Mouse (Mus musculus) hindbrain, embryonic 14.5 days (tissue): ENCODE data around the gene Elmsan1. TPM values are rescaled to one million over a fixed set of nuclear protein-coding genes. Genes with fewer than 3 reads are reported as not detected.

ENCODE experiments used
- ATAC-seq: fragments of 200-750 bp; cut with Nextera tagmentation; 2 replicates; pipeline ENCODE4 v1.8.0; 2017; ENCODE audit warnings: moderate number of reproducible peaks, mild to moderate bottlenecking, moderate TSS enrichment, moderate library complexity; ENCODE audit not compliant: low FRiP score
- DNase-seq: peaks from one replicate; pipeline ENCODE4 v3.0.0-alpha.2; 2015; ENCODE audit warnings: low spot score
- H3K27ac ChIP-seq: fragments of 300-500 bp; sonication (generic); 2 replicates; pipeline ENCODE4 v1.5.1; 2014; ENCODE audit warnings: mild to moderate bottlenecking, moderate library complexity
- H3K27me3 ChIP-seq: fragments of 300-500 bp; sonication (generic); 2 replicates; pipeline ENCODE4 v1.6.1; 2014; ENCODE audit warnings: mild to moderate bottlenecking, low read length, mixed read lengths; ENCODE audit not compliant: control insufficient read depth, insufficient read depth
- H3K36me3 ChIP-seq: fragments of 300-500 bp; sonication (generic); replicated peaks from 2 replicates; pipeline ENCODE4 v1.6.1; 2014; ENCODE audit not compliant: control insufficient read depth, insufficient read depth
- H3K4me1 ChIP-seq: fragments of 300-500 bp; sonication (generic); replicated peaks from 2 replicates; pipeline ENCODE4 v1.6.1; 2014; ENCODE audit warnings: antibody characterized with exemption, low read length, mixed read lengths; ENCODE audit not compliant: control insufficient read depth, insufficient read depth
- H3K4me2 ChIP-seq: fragments of 300-500 bp; sonication (generic); replicated peaks from 2 replicates; pipeline ENCODE4 v1.6.1; 2014; ENCODE audit warnings: mild to moderate bottlenecking, moderate library complexity
- H3K4me3 ChIP-seq: fragments of 300-500 bp; sonication (generic); replicated peaks from 2 replicates; pipeline ENCODE4 v1.5.1; 2014; ENCODE audit warnings: mild to moderate bottlenecking, low read length
- H3K9ac ChIP-seq: fragments of 300-500 bp; sonication (generic); 2 replicates; pipeline ENCODE4 v1.6.1; 2014
- H3K9me3 ChIP-seq: fragments of 300-500 bp; sonication (generic); 2 replicates; pipeline ENCODE4 v1.6.1; 2016; ENCODE audit warnings: low read length; ENCODE audit not compliant: control insufficient read depth
- WGBS: fragments of 180-500 bp; shearing (Covaris S2); extraction: QIAGEN DNeasy Blood & Tissue Kit; methylation state at CpG from one replicate; pipeline ENCODE4 v1.1.7; 2014; 5-methylcytosine and 5-hydroxymethylcytosine counted together
- polyA plus RNA-seq: library from polyadenylated mRNA; unstranded; fragments of >200 nt; fragmentation: Nextera tagmentation; extraction: Ambion mirVana; gene quantifications from 2 replicates; pipeline ENCODE4 v1.2.1, GENCODE M21; 2014

Gene Elmsan1
- polyA plus RNA-seq, 1 experiment from 2014 or later: 4.4 TPM

DNA sequence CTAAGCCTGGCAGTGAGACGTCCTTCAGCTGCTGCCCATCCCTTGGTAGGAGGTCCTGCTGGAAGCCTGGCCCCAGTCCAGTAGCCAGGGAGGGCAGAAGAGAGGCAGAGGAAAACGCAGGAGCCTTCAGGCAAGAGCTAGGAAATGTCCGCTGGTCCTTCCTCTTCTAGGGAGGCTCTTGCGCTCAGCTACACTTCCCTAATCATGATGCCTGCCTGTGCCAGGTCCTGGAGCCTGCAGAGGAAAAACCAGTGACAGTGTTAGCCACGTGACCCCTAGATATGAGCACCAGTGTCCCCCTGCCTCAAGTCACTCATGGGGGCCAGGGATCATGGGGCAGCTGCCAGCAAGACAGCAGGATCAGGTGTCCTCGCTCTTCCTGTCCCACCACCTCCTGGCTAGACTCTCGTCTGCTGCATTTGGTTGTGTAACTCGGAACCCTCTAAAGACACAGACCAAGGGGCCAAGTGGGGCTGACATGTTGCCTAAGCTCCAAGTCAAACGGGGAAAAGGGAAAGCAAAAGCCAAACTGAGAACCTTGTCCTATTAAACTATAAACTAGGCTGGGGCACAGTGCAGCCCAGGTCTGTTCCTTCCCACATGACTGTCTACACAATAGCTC, 44.4 kb downstream of the Elmsan1 start:
- Histone ChIP-seq H3K27ac (no peak overlapping the region), H3K4me2 (no peak overlapping the region), H3K4me1 (peaks cover 33% of the 10 kb centered on the region), H3K36me3 (peaks cover 27% of the 10 kb centered on the region), H3K9me3 (no peaks in the 10 kb centered on the region), H3K27me3 (no peaks in the 10 kb centered on the region), H3K4me3 (no peak overlapping the region), H3K9ac (no peak overlapping the region)
- ATAC-seq (no peak), DNase-seq (no peak)
- WGBS: 84% methylated on average over 9 of the region's 9 CpGs

DNA sequence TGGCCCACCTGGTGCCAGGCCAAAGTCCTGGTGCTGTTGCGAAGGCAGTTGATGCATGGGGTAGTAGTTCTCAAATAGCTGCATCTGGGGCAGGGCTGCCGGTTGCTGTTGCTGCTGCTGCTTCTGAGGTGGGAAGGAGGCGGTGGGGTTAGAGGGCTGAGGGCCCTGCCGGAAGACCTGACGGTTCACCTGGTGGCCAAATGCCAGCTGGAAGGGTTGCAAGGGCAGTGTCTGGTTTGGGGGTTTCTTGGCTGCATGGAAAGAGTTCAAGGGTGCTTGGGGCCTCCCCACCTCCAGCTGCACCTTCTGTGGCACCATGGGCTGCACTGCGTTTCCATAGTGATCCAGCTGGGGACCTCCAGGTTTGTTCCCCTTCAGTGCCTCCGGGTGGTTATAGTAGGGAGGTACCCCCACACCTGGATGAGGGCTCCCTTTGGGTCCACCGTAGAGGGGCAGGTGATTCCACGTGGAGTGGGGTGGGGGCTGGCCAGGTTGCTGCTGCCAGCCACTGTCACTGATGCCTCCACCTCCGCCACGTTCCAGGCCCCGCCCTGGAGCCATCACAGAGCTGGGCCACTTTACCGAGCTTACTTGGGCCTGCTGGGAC, 45.3 kb downstream of the Elmsan1 start:
- H3K4me2 ChIP-seq: no peak overlapping the region
- no peak overlapping the region for H3K4me3 ChIP-seq
- no peak overlapping the region for H3K9ac ChIP-seq
- H3K27ac ChIP-seq: no peak overlapping the region
- ATAC-seq (no peak), DNase-seq (no peak)
- H3K27me3 ChIP-seq: no peaks in the 10 kb centered on the region
- peaks cover 33% of the 10 kb centered on the region for H3K4me1 ChIP-seq
- 92% methylated on average over 13 of the region's 13 CpGs for WGBS
- H3K36me3 ChIP-seq: peaks cover 27% of the 10 kb centered on the region
- no peaks in the 10 kb centered on the region for H3K9me3 ChIP-seq

DNA sequence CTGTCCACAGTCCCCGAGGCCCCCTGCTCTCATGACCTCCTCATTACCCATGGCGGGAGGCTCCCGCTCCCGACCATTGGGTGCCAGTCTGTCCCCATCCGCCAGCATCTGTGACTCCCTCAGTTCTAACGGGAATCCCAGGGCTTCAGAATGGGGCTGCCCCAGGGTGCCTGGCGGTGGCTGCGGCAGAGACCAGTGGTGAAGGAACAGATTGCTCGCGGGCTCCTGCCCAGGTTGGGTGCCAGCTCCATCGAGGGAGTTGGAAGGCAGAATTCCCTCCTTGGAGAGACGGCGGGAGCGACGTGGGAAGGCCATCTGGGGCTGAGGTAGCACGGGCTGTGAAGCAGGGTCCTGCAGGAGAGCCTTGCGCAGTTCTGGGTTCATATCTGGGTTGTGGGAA, 45.8 kb downstream of the Elmsan1 start:
- H3K4me3 ChIP-seq: no peak overlapping the region
- WGBS: 89% methylated on average over 17 of the region's 17 CpGs
- H3K27ac ChIP-seq: no peak overlapping the region
- no peaks in the 10 kb centered on the region for H3K9me3 ChIP-seq
- H3K4me1 ChIP-seq: peaks cover 32% of the 10 kb centered on the region
- no peaks in the 10 kb centered on the region for H3K27me3 ChIP-seq
- H3K9ac ChIP-seq: no peak overlapping the region
- H3K36me3 ChIP-seq: peaks cover 27% of the 10 kb centered on the region
- ATAC-seq (no peak), DNase-seq (no peak)
- no peak overlapping the region for H3K4me2 ChIP-seq

DNA sequence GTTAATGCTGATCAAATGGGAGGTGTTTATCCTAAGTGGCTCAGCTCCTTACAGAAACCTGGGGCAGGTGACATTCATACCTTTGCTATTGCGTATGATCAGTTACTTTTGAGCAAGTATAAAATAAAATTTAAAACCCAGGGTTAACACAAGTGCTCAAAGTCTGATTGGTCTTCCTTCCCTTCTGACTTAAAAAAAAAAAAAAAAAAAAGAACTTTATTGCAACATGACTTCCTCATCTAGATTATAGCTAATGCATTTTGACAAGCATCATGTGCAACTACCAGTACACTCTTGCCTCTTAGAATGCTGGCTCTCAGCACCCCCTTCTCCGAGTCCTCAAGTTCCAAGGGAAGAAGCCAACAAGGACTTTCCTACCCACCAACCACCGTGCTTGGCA, 46.5 kb downstream of the Elmsan1 start:
- WGBS: 96% methylated on average over 3 of the region's 3 CpGs
- DNase-seq (no peak), ATAC-seq (no peak)
- Histone ChIP-seq H3K36me3 (peaks cover 27% of the 10 kb centered on the region), H3K4me2 (no peak overlapping the region), H3K4me3 (no peak overlapping the region), H3K9ac (no peak overlapping the region), H3K27me3 (no peaks in the 10 kb centered on the region), H3K4me1 (peaks cover 26% of the 10 kb centered on the region), H3K9me3 (no peaks in the 10 kb centered on the region), H3K27ac (no peak overlapping the region)

DNA sequence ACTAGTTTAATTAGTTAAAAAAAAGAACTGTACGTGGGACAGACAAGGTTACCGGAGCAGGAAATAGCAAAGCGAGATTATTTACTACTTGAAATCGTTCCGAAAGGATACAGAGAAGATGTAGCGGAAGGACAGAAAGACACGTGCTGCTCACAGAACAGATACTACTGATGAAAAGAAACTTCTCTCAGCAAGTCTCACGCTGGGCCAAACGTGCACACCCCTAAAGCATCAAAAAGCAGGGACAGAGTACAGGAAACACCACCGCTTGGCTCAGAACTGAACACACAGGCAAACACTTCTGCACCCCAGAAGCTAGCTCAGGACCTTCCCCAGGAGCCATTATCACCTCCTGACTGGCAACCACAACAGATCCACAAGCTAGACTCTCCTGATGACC, 48.1 kb downstream of the Elmsan1 start:
- Histone ChIP-seq H3K36me3 (peaks cover 27% of the 10 kb centered on the region), H3K9me3 (no peaks in the 10 kb centered on the region), H3K4me1 (peaks cover 10% of the 10 kb centered on the region), H3K27me3 (no peaks in the 10 kb centered on the region), H3K4me3 (no peak overlapping the region), H3K27ac (no peak overlapping the region), H3K9ac (no peak overlapping the region), H3K4me2 (no peak overlapping the region)
- DNase-seq (no peak), ATAC-seq (no peak)
- 92% methylated on average over 10 of the region's 10 CpGs for WGBS

DNA sequence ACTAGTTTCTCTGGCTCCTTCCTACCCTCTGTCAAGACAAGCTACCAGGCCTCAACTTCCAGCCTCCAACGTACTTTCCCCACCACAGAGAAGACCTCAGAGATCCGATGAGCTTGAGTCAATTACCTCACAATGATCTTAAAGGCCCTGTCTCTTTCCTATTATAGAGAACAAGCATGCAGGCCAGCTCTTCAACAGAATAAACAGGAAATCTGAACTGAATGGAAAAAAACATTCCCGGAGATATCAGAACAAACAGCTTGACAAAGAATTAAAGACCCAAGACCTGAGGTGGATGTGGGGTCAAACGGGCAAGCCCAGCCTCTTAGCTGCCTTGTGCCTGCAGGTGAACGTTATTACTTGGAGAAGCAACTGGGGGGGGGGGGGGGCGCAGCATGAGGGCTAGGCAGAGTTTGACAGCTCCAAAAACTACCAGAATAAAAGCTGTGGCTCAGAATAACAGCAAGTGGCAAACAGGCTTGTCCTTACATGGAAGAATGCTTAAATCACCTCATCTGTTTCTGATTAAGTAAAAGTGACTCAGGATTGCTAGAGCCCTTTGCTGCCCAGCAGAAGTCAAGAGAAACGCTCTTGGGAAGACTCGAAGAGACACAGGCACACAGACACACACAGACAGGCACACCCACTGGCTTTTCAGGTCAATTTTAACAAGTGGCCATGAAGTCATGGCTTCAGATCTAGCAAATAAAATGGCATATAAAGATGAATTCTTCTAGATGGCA, 52.9 kb downstream of the Elmsan1 start:
- Histone ChIP-seq H3K36me3 (peaks cover 1% of the 10 kb centered on the region; the same call in 1 of the 2 replicates), H3K9ac (no peak overlapping the region), H3K27me3 (no peaks in the 10 kb centered on the region), H3K27ac (no peak overlapping the region), H3K4me3 (no peak overlapping the region), H3K4me2 (no peak overlapping the region), H3K4me1 (no peaks in the 10 kb centered on the region), H3K9me3 (no peaks in the 10 kb centered on the region)
- WGBS: 75% methylated on average over 8 of the region's 8 CpGs
- no peak for ATAC-seq
- DNase-seq: no peak

DNA sequence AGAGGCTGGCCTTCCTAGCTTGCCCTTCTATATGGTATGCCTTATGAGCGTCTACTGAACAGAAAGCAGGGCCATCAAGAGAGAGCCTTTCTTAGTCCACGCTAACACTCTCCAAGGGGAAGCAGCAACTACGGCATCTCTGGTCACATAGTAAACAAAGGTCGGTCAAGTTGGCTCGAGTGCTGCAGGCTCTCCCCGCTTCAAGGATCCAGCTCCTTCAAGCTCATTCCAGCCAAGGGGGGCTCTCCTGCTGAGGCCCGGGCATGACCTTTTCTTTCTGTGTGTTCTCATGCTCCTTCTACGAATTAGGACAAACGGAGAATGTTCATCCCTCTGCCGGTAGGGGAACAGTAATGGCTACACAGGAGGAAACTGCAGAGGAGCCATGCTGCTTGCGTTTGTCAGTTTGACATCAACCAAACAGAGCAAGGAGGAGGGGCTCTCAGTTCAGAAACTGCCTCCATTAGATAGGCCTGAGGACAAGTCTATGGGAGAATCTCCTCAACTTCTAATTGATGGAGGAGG, 55.0 kb downstream of the Elmsan1 start:
- no peaks in the 10 kb centered on the region for H3K4me1 ChIP-seq
- DNase-seq (no peak), ATAC-seq (no peak)
- no peak overlapping the region for H3K9ac ChIP-seq
- H3K4me2 ChIP-seq: no peak overlapping the region
- no peaks in the 10 kb centered on the region for H3K9me3 ChIP-seq
- 71% methylated on average over 11 of the region's 11 CpGs for WGBS
- H3K27me3 ChIP-seq: no peaks in the 10 kb centered on the region
- peaks cover 18% of the 10 kb centered on the region for H3K36me3 ChIP-seq
- H3K4me3 ChIP-seq: no peak overlapping the region
- no peak overlapping the region for H3K27ac ChIP-seq

DNA sequence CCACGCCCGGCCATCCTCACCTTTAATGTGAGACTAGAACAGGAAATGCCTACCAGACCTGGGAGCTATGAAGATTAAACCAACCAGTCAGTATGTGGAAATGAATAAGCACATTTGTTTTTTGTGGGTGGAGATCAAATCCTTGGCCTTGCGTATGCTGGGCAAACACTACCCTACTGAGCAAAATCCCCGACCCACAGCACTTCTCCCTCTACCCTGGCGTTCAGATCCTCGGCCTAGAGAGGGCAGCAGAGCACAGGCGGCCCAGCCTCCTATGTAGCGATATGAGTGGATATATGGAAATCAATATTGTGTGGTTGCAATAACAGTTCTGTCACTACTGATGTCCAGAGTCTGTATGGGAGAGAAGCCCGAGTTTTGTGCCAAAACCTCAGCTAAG, 55.5 kb downstream of the Elmsan1 start:
- H3K4me1 ChIP-seq: no peaks in the 10 kb centered on the region
- ATAC-seq (no peak), DNase-seq (no peak)
- H3K4me2 ChIP-seq: no peak overlapping the region
- no peak overlapping the region for H3K27ac ChIP-seq
- no peak overlapping the region for H3K9ac ChIP-seq
- H3K4me3 ChIP-seq: no peak overlapping the region
- H3K27me3 ChIP-seq: no peaks in the 10 kb centered on the region
- H3K9me3 ChIP-seq: no peaks in the 10 kb centered on the region
- 87% methylated on average over 9 of the region's 9 CpGs for WGBS
- peaks cover 23% of the 10 kb centered on the region for H3K36me3 ChIP-seq

DNA sequence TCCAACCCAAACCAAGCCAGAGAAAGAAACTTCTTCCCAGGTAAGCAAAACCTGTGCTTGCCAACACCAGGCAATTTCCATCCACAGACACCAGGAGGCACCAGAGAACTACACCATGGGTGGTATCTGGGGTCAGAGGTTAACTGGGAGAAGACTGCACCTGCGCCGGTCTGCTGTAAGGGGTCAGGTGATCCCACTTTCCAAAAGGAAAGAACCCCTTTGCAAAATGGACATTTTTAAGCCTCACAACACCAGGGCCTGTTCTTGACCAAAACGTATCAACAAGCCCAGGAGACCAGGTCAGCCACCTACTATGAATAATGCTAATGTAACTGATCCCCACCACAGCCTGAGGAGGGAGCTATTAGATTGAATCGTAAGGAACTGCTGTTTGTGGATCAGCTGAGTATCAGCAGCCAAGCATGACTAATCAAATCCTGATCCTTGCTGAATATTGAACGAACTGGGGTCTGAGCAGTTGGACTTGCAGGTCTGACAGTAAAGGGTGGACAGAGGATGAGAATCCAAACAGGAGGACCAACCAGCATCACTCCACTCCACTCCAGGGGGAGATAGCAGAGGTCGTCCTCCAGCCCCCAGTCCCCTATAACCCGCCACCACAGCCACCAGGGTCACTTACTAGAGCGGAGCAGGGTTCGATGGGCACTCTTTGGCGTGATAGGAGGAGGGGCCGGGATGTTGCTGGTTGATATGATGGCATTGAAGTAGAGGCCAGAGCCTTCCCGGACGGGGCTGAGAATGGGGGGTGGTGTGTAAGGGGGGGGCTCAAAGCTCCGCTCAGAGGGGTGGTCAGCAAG, 56.9 kb downstream of the Elmsan1 start:
- no peaks in the 10 kb centered on the region for H3K9me3 ChIP-seq
- H3K27ac ChIP-seq: no peak overlapping the region
- ATAC-seq: no peak
- H3K4me1 ChIP-seq: no peaks in the 10 kb centered on the region
- H3K36me3 ChIP-seq: peaks cover 31% of the 10 kb centered on the region
- H3K4me2 ChIP-seq: no peak overlapping the region
- WGBS: 74% methylated on average over 14 of the region's 14 CpGs
- no peak overlapping the region for H3K4me3 ChIP-seq
- DNase-seq: no peak
- no peaks in the 10 kb centered on the region for H3K27me3 ChIP-seq
- no peak overlapping the region for H3K9ac ChIP-seq
